Mouse (Mus musculus) intestine, embryonic 14.5 days (tissue): ENCODE measurements around the gene Myof. TPM values are rescaled to one million over a fixed set of nuclear protein-coding genes. Genes with fewer than 3 reads are reported as not detected.
A peak's percentile ranks its signal among the peaks of the same experiment; 100 is the strongest.

ENCODE experiments used
- ATAC-seq: fragments of 200-750 bp; cut with Nextera tagmentation; replicated peaks from 2 replicates; pipeline ENCODE4 v1.8.0; 2017; ENCODE audit warnings: low read depth, moderate number of reproducible peaks, moderate TSS enrichment, moderate library complexity; ENCODE audit not compliant: low FRiP score, low TSS enrichment
- DNase-seq: peaks from one replicate; pipeline ENCODE4 v3.0.0-alpha.2; 2018; ENCODE audit warnings: low spot score
- H3K27ac ChIP-seq: fragments of 300-500 bp; sonication (generic); 2 replicates; pipeline ENCODE4 v1.5.1; 2014; ENCODE audit warnings: low read depth, mild to moderate bottlenecking, control low read depth
- H3K27me3 ChIP-seq: fragments of 300-500 bp; sonication (generic); replicated peaks from 2 replicates; pipeline ENCODE4 v1.6.1; 2014; ENCODE audit warnings: low read length, control low read depth; ENCODE audit not compliant: control insufficient read depth, insufficient read depth
- H3K36me3 ChIP-seq: fragments of 300-500 bp; sonication (generic); 2 replicates; pipeline ENCODE4 v1.6.1; 2014; ENCODE audit warnings: low read length, control low read depth; ENCODE audit not compliant: control insufficient read depth, insufficient read depth
- H3K4me1 ChIP-seq: fragments of 300-500 bp; sonication (generic); replicated peaks from 2 replicates; pipeline ENCODE4 v1.6.1; 2014; ENCODE audit warnings: low read length, control low read depth, mixed read lengths; ENCODE audit not compliant: control insufficient read depth, insufficient read depth
- H3K4me2 ChIP-seq: fragments of 300-500 bp; sonication (generic); 2 replicates; pipeline ENCODE4 v1.6.1; 2014; ENCODE audit warnings: low read length
- H3K4me3 ChIP-seq: fragments of 300-500 bp; sonication (generic); 2 replicates; pipeline ENCODE4 v1.5.1; 2014; ENCODE audit warnings: low read depth, low read length, control low read depth, mixed read lengths
- H3K9ac ChIP-seq: fragments of 300-500 bp; sonication (generic); 2 replicates; pipeline ENCODE4 v1.6.1; 2014; ENCODE audit warnings: mild to moderate bottlenecking, low read length
- H3K9me3 ChIP-seq: fragments of 300-500 bp; sonication (generic); 2 replicates; pipeline ENCODE4 v1.6.1; 2016; ENCODE audit warnings: low read length, control low read depth; ENCODE audit not compliant: control insufficient read depth
- WGBS: fragments of 180-500 bp; shearing (Covaris S2); extraction: QIAGEN DNeasy Blood & Tissue Kit; methylation state at CpG from one replicate; pipeline ENCODE4 v1.1.7; 2014; 5-methylcytosine and 5-hydroxymethylcytosine counted together
- polyA plus RNA-seq: library from polyadenylated mRNA; unstranded; fragments of >200 nt; fragmentation: Nextera tagmentation; extraction: Ambion mirVana; gene quantifications from 2 replicates; pipeline ENCODE4 v1.2.1, GENCODE M21; 2014

Gene Myof
- polyA plus RNA-seq, 1 experiment from 2014 or later = 16.7 TPM

DNA sequence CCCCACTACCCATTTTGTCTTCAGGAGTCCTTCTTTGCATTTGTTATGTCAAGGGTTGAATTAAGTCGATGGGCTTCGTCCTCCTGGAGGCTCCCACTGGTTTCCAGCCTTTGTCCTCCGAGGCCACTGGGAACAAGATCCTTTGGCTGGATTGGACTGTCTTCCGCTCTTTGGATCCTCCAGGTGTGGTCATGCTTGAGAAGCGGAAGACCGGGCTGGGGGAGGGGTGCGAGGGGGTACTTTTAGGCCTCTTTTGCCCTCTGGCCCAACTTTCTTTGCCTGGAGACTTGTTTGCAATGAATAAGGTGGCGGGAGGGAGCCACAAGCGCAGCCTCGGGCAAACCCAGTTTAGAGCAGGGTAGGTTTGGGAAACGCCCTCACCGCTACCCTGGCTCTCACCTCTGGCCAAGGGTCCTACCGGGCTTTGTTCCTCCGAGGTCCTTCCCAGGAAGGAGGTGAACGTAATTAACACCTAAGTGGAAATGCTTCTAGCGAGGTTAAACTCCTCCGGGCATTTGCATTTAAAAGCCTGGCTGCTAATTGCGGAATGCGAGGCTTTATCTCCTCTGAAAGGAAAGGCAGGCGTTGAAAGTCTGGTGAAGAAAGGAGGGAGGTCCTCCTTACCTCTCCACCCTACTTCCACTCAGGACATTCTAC, 165.7 kb downstream of the Myof start:
- ATAC-seq (no peak), DNase-seq (no peak)
- Histone ChIP-seq H3K36me3 (no peaks in the 10 kb centered on the region), H3K4me3 (no peak overlapping the region), H3K9ac (no peak overlapping the region), H3K9me3 (no peaks in the 10 kb centered on the region), H3K27me3 (peaks cover 37% of the 10 kb centered on the region), H3K4me2 (peak overlapping the region; percentile 14; the same call in 1 of the 2 replicates), H3K27ac (no peak overlapping the region), H3K4me1 (peaks cover 3% of the 10 kb centered on the region; the same call in 1 of the 2 replicates)
- WGBS = 13% methylated on average over 20 of the region's 20 CpGs

- Histone ChIP-seq H3K9ac (no peak overlapping the region), H3K4me1 (peaks cover 3% of the 10 kb centered on the region; the same call in 1 of the 2 replicates), H3K9me3 (no peaks in the 10 kb centered on the region), H3K27me3 (peaks cover 37% of the 10 kb centered on the region), H3K4me3 (no peak overlapping the region), H3K36me3 (no peaks in the 10 kb centered on the region), H3K27ac (no peak overlapping the region), H3K4me2 (no peak overlapping the region)
- no peak for DNase-seq
- ATAC-seq = no peak
- WGBS = 62% methylated on average over 6 of the region's 6 CpGs
These were observed 166.7 kb downstream of the Myof start for GRCm38 (mm10) chr19:37876605-37877245.

GRCm38 (mm10) chr19:37873499-37873898, 169.9 kb downstream of the Myof start:
- H3K4me3 ChIP-seq = no peak overlapping the region
- H3K4me1 ChIP-seq = peaks cover 3% of the 10 kb centered on the region; the same call in 1 of the 2 replicates
- H3K9ac ChIP-seq = no peak overlapping the region
- no peak overlapping the region for H3K4me2 ChIP-seq
- 100% methylated on average over 1 of the region's 1 CpGs for WGBS
- peaks cover 17% of the 10 kb centered on the region for H3K27me3 ChIP-seq
- no peaks in the 10 kb centered on the region for H3K9me3 ChIP-seq
- H3K36me3 ChIP-seq = no peaks in the 10 kb centered on the region
- H3K27ac ChIP-seq = no peak overlapping the region
- ATAC-seq (no peak), DNase-seq (no peak)

DNA sequence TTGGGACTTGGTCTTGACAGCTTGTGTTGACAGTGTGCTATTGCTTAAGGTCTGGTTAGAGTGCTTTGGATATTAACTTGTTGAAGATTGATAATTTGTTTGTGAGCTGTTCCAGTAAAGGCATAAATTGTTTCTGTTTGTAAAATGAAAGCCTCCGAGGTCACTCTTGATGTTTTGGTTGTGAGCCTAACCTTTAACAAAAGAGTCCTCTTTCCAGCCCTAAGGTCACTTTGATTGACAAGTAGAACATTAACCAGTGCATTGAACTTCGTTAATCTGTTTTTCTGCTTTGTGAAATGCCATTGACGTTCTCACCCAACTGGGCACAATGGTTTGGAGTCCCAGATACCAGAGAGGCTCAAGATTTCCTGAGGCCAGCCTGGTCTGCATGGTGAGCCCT, 175.8 kb downstream of the Myof start:
- WGBS = 75% methylated on average over 3 of the region's 3 CpGs
- no peak for DNase-seq

GRCm38 (mm10) chr19:37866994-37867393, 176.4 kb downstream of the Myof start:
- no peak for ATAC-seq
- WGBS = 82% methylated on average over 6 of the region's 6 CpGs

More for the DNA sequence above, 175.8 kb downstream of the Myof start:
- H3K27me3 ChIP-seq = no peaks in the 10 kb centered on the region
- H3K4me3 ChIP-seq = no peak overlapping the region
- no peak overlapping the region for H3K9ac ChIP-seq
- no peak overlapping the region for H3K27ac ChIP-seq
- no peaks in the 10 kb centered on the region for H3K9me3 ChIP-seq
- no peaks in the 10 kb centered on the region for H3K36me3 ChIP-seq
- H3K4me2 ChIP-seq = no peak overlapping the region
- no peaks in the 10 kb centered on the region for H3K4me1 ChIP-seq
- no peak for ATAC-seq

DNA sequence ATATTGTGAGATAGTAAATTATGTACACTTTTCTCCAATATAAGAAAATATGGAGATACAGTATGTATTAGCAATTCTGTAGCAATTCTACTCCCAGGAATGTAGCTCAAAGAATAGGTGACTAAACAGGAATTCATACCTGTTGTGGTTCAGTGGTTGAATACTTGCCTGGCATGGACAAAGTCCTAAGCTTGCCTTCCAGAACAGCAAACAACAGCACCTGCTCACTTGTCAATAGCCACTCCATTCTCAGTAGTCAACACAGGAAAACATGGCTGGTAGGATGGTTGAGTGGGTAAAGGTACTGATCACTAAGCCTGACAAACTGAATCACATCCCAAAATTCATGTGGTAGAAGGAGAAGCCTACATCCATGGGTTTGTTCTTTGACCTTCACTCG, 182.2 kb downstream of the Myof start:
- no peaks in the 10 kb centered on the region for H3K4me1 ChIP-seq
- 81% methylated on average over 1 of the region's 1 CpGs for WGBS
- no peak overlapping the region for H3K4me3 ChIP-seq
- H3K36me3 ChIP-seq = no peaks in the 10 kb centered on the region
- no peak for ATAC-seq
- no peak overlapping the region for H3K4me2 ChIP-seq
- H3K27me3 ChIP-seq = no peaks in the 10 kb centered on the region
- H3K9ac ChIP-seq = no peak overlapping the region
- no peak for DNase-seq
- H3K27ac ChIP-seq = no peak overlapping the region
- no peaks in the 10 kb centered on the region for H3K9me3 ChIP-seq

More at GRCm38 (mm10) chr19:37866994-37867393, 176.4 kb downstream of the Myof start:
- no peak overlapping the region for H3K4me2 ChIP-seq
- H3K4me1 ChIP-seq = no peaks in the 10 kb centered on the region
- no peak overlapping the region for H3K4me3 ChIP-seq
- no peak overlapping the region for H3K9ac ChIP-seq
- no peak overlapping the region for H3K27ac ChIP-seq
- H3K9me3 ChIP-seq = no peaks in the 10 kb centered on the region
- DNase-seq = no peak
- no peaks in the 10 kb centered on the region for H3K36me3 ChIP-seq
- no peaks in the 10 kb centered on the region for H3K27me3 ChIP-seq

GRCm38 (mm10) chr19:37860267-37860666, 183.1 kb downstream of the Myof start:
- Histone ChIP-seq H3K4me2 (no peak overlapping the region), H3K4me1 (no peaks in the 10 kb centered on the region), H3K4me3 (no peak overlapping the region), H3K27ac (no peak overlapping the region), H3K36me3 (no peaks in the 10 kb centered on the region), H3K9me3 (no peaks in the 10 kb centered on the region), H3K9ac (no peak overlapping the region), H3K27me3 (no peaks in the 10 kb centered on the region)
- 75% methylated on average over 1 of the region's 1 CpGs for WGBS
- no peak for ATAC-seq
- DNase-seq = no peak

- H3K4me1 ChIP-seq = no peaks in the 10 kb centered on the region
- 44% methylated on average over 7 of the region's 7 CpGs for WGBS
- no peak overlapping the region for H3K4me2 ChIP-seq
- H3K9me3 ChIP-seq = no peaks in the 10 kb centered on the region
- no peak overlapping the region for H3K27ac ChIP-seq
- H3K27me3 ChIP-seq = no peaks in the 10 kb centered on the region
- no peak for DNase-seq
- ATAC-seq = no peak
- no peak overlapping the region for H3K4me3 ChIP-seq
- no peaks in the 10 kb centered on the region for H3K36me3 ChIP-seq
- no peak overlapping the region for H3K9ac ChIP-seq
These were observed 184.8 kb downstream of the Myof start for GRCm38 (mm10) chr19:37858406-37859081.
